In genomic region chr5:141000349-141000748, GRCm38 (mm10) we compare ENCODE assay signal across 9 mouse cellular contexts. TPM values are rescaled to one million over a fixed set of nuclear protein-coding genes. Genes with fewer than 3 reads are reported as not detected.
DNase-seq lines count a peak whose midpoint lies in the region; ATAC-seq lines count a peak whose summit lies in the region.
"Had no signal": no experiment of that assay in that cellular context is flagged by ENCODE, and none has a peak within 500 bp of the region (broad histone marks: within the 10 kb centered on the region; RNA-seq: fewer than 3 reads in every experiment).

Gene Card11, minus strand, starts transcription at chr5:141000582.

- 61% methylated on average over 10 of the region's 10 CpGs for WGBS in heart, embryonic 16.5 days
- WGBS in midbrain, embryonic 13.5 days = 76% methylated on average over 10 of the region's 10 CpGs
- WGBS in heart, embryonic 11.5 days (ENCODE audit: insufficient replicate concordance) = 63% methylated on average over 10 of the region's 10 CpGs

- no peaks in the 10 kb centered on the region for H3K27me3 ChIP-seq in heart, embryonic 16.5 days (ENCODE audit: control insufficient read depth, insufficient read depth, low read length)
- H3K27me3 ChIP-seq in midbrain, embryonic 13.5 days = no peaks in the 10 kb centered on the region
- no peaks in the 10 kb centered on the region; the same call in 1 of the 2 replicates for H3K27me3 ChIP-seq in heart, embryonic 11.5 days (ENCODE audit: control insufficient read depth, insufficient read depth, low read length)

- no peaks in the 10 kb centered on the region for H3K36me3 ChIP-seq in heart, embryonic 16.5 days (ENCODE audit: control insufficient read depth, insufficient read depth)
- H3K36me3 ChIP-seq in midbrain, embryonic 13.5 days = no peaks in the 10 kb centered on the region
- H3K36me3 ChIP-seq in heart, embryonic 11.5 days (ENCODE audit: control insufficient read depth, insufficient read depth, low read length) = no peaks in the 10 kb centered on the region

- no peaks in the 10 kb centered on the region for H3K4me1 ChIP-seq in heart, embryonic 16.5 days (ENCODE audit: control insufficient read depth, insufficient read depth, low read length)
- H3K4me1 ChIP-seq in midbrain, embryonic 13.5 days (replicated peaks) = no peaks in the 10 kb centered on the region
- H3K4me1 ChIP-seq in heart, embryonic 11.5 days (ENCODE audit: control insufficient read depth, insufficient read depth, low read length) = no peaks in the 10 kb centered on the region

- DNase-seq in heart, postnatal 25 days (ENCODE audit: low spot score) = no peak
- DNase-seq in induced T-regulatory cell, adult 2 months (ENCODE audit: low read depth) = peak; percentile 82
- peak; percentile 84 for DNase-seq in thymus, postnatal 25 days
- no peak for DNase-seq in gastrocnemius, postnatal 25 days
- DNase-seq: kidney, adult 8-10 months had no signal

- ATAC-seq in heart, embryonic 16.5 days (replicated peaks; ENCODE audit: extremely low read depth, insufficient read depth, low FRiP score) = 0 out of 2 replicates have a peak, but pooled peaks have one; percentile 28
- ATAC-seq in neutrophil, adult 5-6 weeks (ENCODE audit: extremely low read depth, insufficient number of reproducible peaks, low FRiP score, poor library complexity, severe bottlenecking) = peak; percentile 53
- no peak for ATAC-seq in midbrain, embryonic 13.5 days
- no peak for ATAC-seq in heart, embryonic 11.5 days (replicated peaks; ENCODE audit: insufficient number of reproducible peaks, low FRiP score, low TSS enrichment)

- H3K4me3 ChIP-seq in heart, embryonic 16.5 days (ENCODE audit: low read length) = peak within 1 kb of the TSS; percentile 24; the same call in 1 of the 2 replicates
- no peak within 1 kb of the TSS for H3K4me3 ChIP-seq in midbrain, embryonic 13.5 days (replicated peaks)
- H3K4me3 ChIP-seq in heart, embryonic 11.5 days (ENCODE audit: low read depth, low read length) = no peak within 1 kb of the TSS

- peak within 1 kb of the TSS; percentile 44 for H3K4me2 ChIP-seq in heart, embryonic 16.5 days (ENCODE audit: low read depth, low read length)
- H3K4me2 ChIP-seq in midbrain, embryonic 13.5 days (replicated peaks) = no peak within 1 kb of the TSS
- H3K4me2 ChIP-seq in heart, embryonic 11.5 days = no peak within 1 kb of the TSS

- H3K9ac ChIP-seq in heart, embryonic 16.5 days (ENCODE audit: low read length) = no peak within 1 kb of the TSS
- no peak within 1 kb of the TSS for H3K9ac ChIP-seq in midbrain, embryonic 13.5 days (replicated peaks)
- no peak within 1 kb of the TSS for H3K9ac ChIP-seq in heart, embryonic 11.5 days (ENCODE audit: low read depth, low read length)

- H3K9me3 ChIP-seq in heart, embryonic 16.5 days (replicated peaks; ENCODE audit: control insufficient read depth, low read length) = no peaks in the 10 kb centered on the region
- no peaks in the 10 kb centered on the region for H3K9me3 ChIP-seq in midbrain, embryonic 13.5 days
- H3K9me3 ChIP-seq in heart, embryonic 11.5 days (replicated peaks; ENCODE audit: control insufficient read depth, low read length) = no peaks in the 10 kb centered on the region

- intact Hi-C loops in heart, postnatal 25 days (cut with DNase I) = no loop called here

- H3K27ac ChIP-seq in heart, embryonic 16.5 days (ENCODE audit: low read length) = no peak within 1 kb of the TSS
- no peak within 1 kb of the TSS for H3K27ac ChIP-seq in midbrain, embryonic 13.5 days
- H3K27ac ChIP-seq in heart, embryonic 11.5 days (ENCODE audit: low read depth, low read length) = no peak within 1 kb of the TSS

RNA-seq across cellular contexts. Expression of gene Card11, which starts in this region (rescaled TPM):
- polyA plus RNA-seq in heart, embryonic 16.5 days (2015; fragmentation: Nextera tagmentation; extraction: Ambion mirVana) = 0.87 and 1.4 TPM in 2 replicates
- total RNA-seq in heart, postnatal 25 days (2021) = under 1 TPM; 0.31 to 0.36 TPM
- 74.3 and 78.4 TPM in 2 replicates for total RNA-seq in neutrophil, adult 5-6 weeks (2017)
- polyA plus RNA-seq in midbrain, embryonic 13.5 days (2015; fragmentation: Nextera tagmentation; extraction: Ambion mirVana) = 0.07 TPM in 1 of 2 replicates, not detected in the other
- polyA plus RNA-seq in heart, embryonic 11.5 days (2014; fragmentation: Nextera tagmentation; extraction: Ambion mirVana) = 0.06 and 0.08 TPM in 2 replicates
- total RNA-seq in gastrocnemius, postnatal 25 days (2021) = under 1 TPM; 0.16 to 0.31 TPM

Comparison
In these comparisons a context has a peak if more than half of its experiments do, and no peak if none do; other contexts are left out.
1. RNA of gene Card11 (total RNA-seq): 74.3 to 78.4 TPM in neutrophil, adult 5-6 weeks; 0.31 to 0.36 TPM in heart, postnatal 25 days and 0.16 to 0.31 TPM in gastrocnemius, postnatal 25 days; every median in the first group is over 10 times any median in the second.
2. ATAC-seq: peak in heart, embryonic 16.5 days (single experiment) and neutrophil, adult 5-6 weeks (single experiment); none in midbrain, embryonic 13.5 days (single experiment) and heart, embryonic 11.5 days (single experiment).
3. DNase-seq: peak in induced T-regulatory cell, adult 2 months (single experiment) and thymus, postnatal 25 days (single experiment); none in heart, postnatal 25 days (single experiment) and gastrocnemius, postnatal 25 days (single experiment).